In the genomic region with DNA sequence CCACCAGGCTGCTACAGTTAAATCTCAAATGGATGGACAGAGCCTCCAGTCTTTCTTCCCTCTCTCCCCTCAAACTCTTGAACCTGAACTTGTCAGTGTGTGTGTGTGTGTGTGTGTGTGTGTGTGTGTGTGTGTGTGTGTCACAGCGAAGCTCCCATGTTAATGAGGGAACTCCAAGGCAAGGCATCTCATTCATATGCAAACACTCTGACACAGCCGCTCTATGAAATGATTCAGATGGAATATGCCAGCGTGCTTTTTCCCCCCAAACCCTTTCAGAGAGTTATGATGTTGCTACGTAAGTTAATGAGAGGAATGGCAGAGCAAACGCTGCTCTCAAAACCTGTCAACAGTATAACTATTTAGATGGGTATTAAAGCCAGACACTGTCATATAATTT, we compare ENCODE assay signal across 28 mouse cellular contexts.
DNase-seq lines count a peak whose midpoint lies in the region; ATAC-seq lines count a peak whose summit lies in the region.
"Had no signal": no experiment of that assay in that cellular context is flagged by ENCODE, and none has a peak within 500 bp of the region (broad histone marks: within the 10 kb centered on the region; RNA-seq: fewer than 3 reads in every experiment).

No protein-coding gene starts in this region.

- H3K9me3 ChIP-seq in forebrain, embryonic 14.5 days (replicated peaks; ENCODE audit: control insufficient read depth, low read length): no peaks in the 10 kb centered on the region
- no peaks in the 10 kb centered on the region for H3K9me3 ChIP-seq in forebrain, embryonic 11.5 days (ENCODE audit: control insufficient read depth, low read length)
- no peaks in the 10 kb centered on the region for H3K9me3 ChIP-seq in heart, embryonic 12.5 days (replicated peaks)
- H3K9me3 ChIP-seq: embryonic facial prominence, embryonic 12.5 days; embryonic facial prominence, embryonic 15.5 days; heart, embryonic 13.5 days had no signal

- WGBS in forebrain, embryonic 14.5 days: 46% methylated on average over 5 of the region's 5 CpGs
- 81% methylated on average over 5 of the region's 5 CpGs for WGBS in forebrain, embryonic 11.5 days
- 79% methylated on average over 5 of the region's 5 CpGs for WGBS in heart, embryonic 12.5 days

- no peak overlapping the region for H3K4me2 ChIP-seq in forebrain, embryonic 14.5 days (ENCODE audit: low read length)
- no peak overlapping the region for H3K4me2 ChIP-seq in forebrain, embryonic 11.5 days (ENCODE audit: low read depth, low read length, severe bottlenecking)
- no peak overlapping the region for H3K4me2 ChIP-seq in heart, embryonic 12.5 days
- H3K4me2 ChIP-seq: embryonic facial prominence, embryonic 12.5 days; embryonic facial prominence, embryonic 15.5 days; heart, embryonic 13.5 days; hindbrain, embryonic 14.5 days had no signal

- ATAC-seq in forebrain, embryonic 14.5 days: peak; percentile 50; the same call in 1 of the 2 replicates
- ATAC-seq in forebrain, embryonic 11.5 days (replicated peaks; ENCODE audit: low FRiP score): no peak
- no peak for ATAC-seq in heart, embryonic 12.5 days (ENCODE audit: insufficient number of reproducible peaks, low FRiP score)
- ATAC-seq: hindbrain, postnatal 0 days; inflammation-experienced regulatory T-cells, adult 6 months; intestine, embryonic 16.5 days; Patski had no signal

- peak; percentile 48 for DNase-seq in forebrain, embryonic 14.5 days (ENCODE audit: low spot score)
- no peak for DNase-seq in forebrain, embryonic 11.5 days (ENCODE audit: low spot score)
- peak; percentile 28 for DNase-seq in heart, adult 11 months
- peak; percentile 54 for DNase-seq in retina, postnatal 1 day
- no peak for DNase-seq in retina, embryonic 14.5 days (ENCODE audit: low spot score)
- DNase-seq: adrenal gland, postnatal 10 days; adrenal gland, postnatal 36 days; B cell, adult 2 months; cerebellum, adult 11 months; cerebellum, adult 2 months; cerebellum, adult 9-11 months; cerebellum, postnatal 25 days; gastrocnemius, adult 2 months; gastrocnemius, postnatal 14 days; heart, adult 18-20 months; heart, postnatal 14 days; heart, postnatal 4 days; kidney, adult 18-20 months had no signal

- no peak overlapping the region for H3K9ac ChIP-seq in forebrain, embryonic 14.5 days (ENCODE audit: low read length)
- no peak overlapping the region for H3K9ac ChIP-seq in forebrain, embryonic 11.5 days (ENCODE audit: low read length)
- H3K9ac ChIP-seq in heart, embryonic 12.5 days: no peak overlapping the region
- H3K9ac ChIP-seq: embryonic facial prominence, embryonic 12.5 days; embryonic facial prominence, embryonic 15.5 days; heart, embryonic 13.5 days; hindbrain, embryonic 14.5 days had no signal

- no peaks in the 10 kb centered on the region for H3K4me1 ChIP-seq in forebrain, embryonic 14.5 days (ENCODE audit: control insufficient read depth, insufficient read depth, low read length)
- peaks cover 2% of the 10 kb centered on the region; the same call in 1 of the 2 replicates for H3K4me1 ChIP-seq in forebrain, embryonic 11.5 days (replicated peaks; ENCODE audit: control insufficient read depth, insufficient read depth, low read length)
- H3K4me1 ChIP-seq in heart, embryonic 12.5 days (replicated peaks): peaks cover 19% of the 10 kb centered on the region

- no peak overlapping the region for H3K4me3 ChIP-seq in forebrain, embryonic 14.5 days (ENCODE audit: low read depth, low read length)
- no peak overlapping the region for H3K4me3 ChIP-seq in forebrain, embryonic 11.5 days (ENCODE audit: low read depth, low read length)
- no peak overlapping the region for H3K4me3 ChIP-seq in heart, embryonic 12.5 days
- H3K4me3 ChIP-seq: embryonic facial prominence, embryonic 12.5 days; embryonic facial prominence, embryonic 15.5 days; gastrocnemius, adult 2 months; heart, embryonic 13.5 days had no signal

- peaks cover 9% of the 10 kb centered on the region; the same call in 1 of the 2 replicates for H3K27me3 ChIP-seq in forebrain, embryonic 14.5 days (replicated peaks; ENCODE audit: control insufficient read depth, insufficient read depth, low read length)
- H3K27me3 ChIP-seq in forebrain, embryonic 11.5 days (ENCODE audit: control insufficient read depth, insufficient read depth, low read length): peaks cover 17% of the 10 kb centered on the region
- no peaks in the 10 kb centered on the region for H3K27me3 ChIP-seq in heart, embryonic 12.5 days (replicated peaks)
- H3K27me3 ChIP-seq: embryonic facial prominence, embryonic 12.5 days; embryonic facial prominence, embryonic 15.5 days; heart, embryonic 13.5 days; Patski had no signal

- H3K36me3 ChIP-seq in forebrain, embryonic 14.5 days (ENCODE audit: control insufficient read depth, insufficient read depth, low read length): no peaks in the 10 kb centered on the region
- H3K36me3 ChIP-seq in forebrain, embryonic 11.5 days (ENCODE audit: control insufficient read depth, insufficient read depth, low read length): no peaks in the 10 kb centered on the region
- no peaks in the 10 kb centered on the region for H3K36me3 ChIP-seq in heart, embryonic 12.5 days
- H3K36me3 ChIP-seq: embryonic facial prominence, embryonic 12.5 days; embryonic facial prominence, embryonic 15.5 days; G1E; heart, embryonic 13.5 days had no signal

- H3K27ac ChIP-seq in forebrain, embryonic 14.5 days (ENCODE audit: low read depth, low read length): no peak overlapping the region
- no peak overlapping the region for H3K27ac ChIP-seq in forebrain, embryonic 11.5 days (ENCODE audit: low read depth, low read length)
- H3K27ac ChIP-seq in heart, embryonic 12.5 days (ENCODE audit: poor library complexity, severe bottlenecking): no peak overlapping the region
- H3K27ac ChIP-seq: embryonic facial prominence, embryonic 12.5 days; embryonic facial prominence, embryonic 15.5 days; gastrocnemius, adult 2 months; heart, embryonic 13.5 days; hindbrain, embryonic 14.5 days; hindbrain, postnatal 0 days had no signal

Comparison
In these comparisons a context has a peak if more than half of its experiments do, and no peak if none do; other contexts are left out.
1. DNase-seq: peak in forebrain, embryonic 14.5 days (single experiment), heart, adult 11 months (single experiment) and retina, postnatal 1 day (single experiment); none in forebrain, embryonic 11.5 days (single experiment) and retina, embryonic 14.5 days (single experiment).